1 mouse cellular context compared by ENCODE assay signal in genomic region chr1:177716448-177716847, GRCm38 (mm10).
TF ChIP-seq lines count a peak whose summit lies in the region.

No protein-coding gene starts in this region.

TF ChIP-seq in MEL, 35 proteins besides CTCF, POLR2A, EP300 and RAD21 (continued from another document):
- TF ChIP-seq BHLHE40 (IDR thresholded peaks at IDR 0.05; ENCODE audit: borderline replicate concordance, low read depth, low read length) (0 out of 2 replicates have a peak, but pooled peaks have one; percentile 30), MAX (IDR thresholded peaks at IDR 0.05; ENCODE audit: low read length) (peak; percentile 62), CHD1 (IDR thresholded peaks at IDR 0.05; ENCODE audit: low read depth, low read length) (no peak), UBTF (IDR thresholded peaks at IDR 0.05; ENCODE audit: borderline replicate concordance, insufficient read depth, low read depth, low read length) (no peak), ELF1 (IDR thresholded peaks at IDR 0.05; ENCODE audit: low read depth, low read length) (peak; percentile 56; the same call in 1 of the 2 replicates), NELFE (IDR thresholded peaks at IDR 0.05; ENCODE audit: low read depth, low read length) (peak; percentile 37; the same call in 1 of the 2 replicates), TBP (IDR thresholded peaks at IDR 0.05; ENCODE audit: low read depth, low read length) (peak; percentile 56; the same call in 1 of the 2 replicates), RCOR1 (IDR thresholded peaks at IDR 0.05; ENCODE audit: low read depth, low read length) (peak; percentile 63), USF2 (IDR thresholded peaks at IDR 0.05; ENCODE audit: borderline replicate concordance in 1 of 2, insufficient read depth in 1 of 2, low read depth in 1 of 2, low read length in 2 of 2) (no peak), ZKSCAN1 (IDR thresholded peaks at IDR 0.05; ENCODE audit: low read depth, low read length) (no peak), POLR2AphosphoS2 (IDR thresholded peaks at IDR 0.05; ENCODE audit: low read length) (no peak), MYB (IDR thresholded peaks at IDR 0.05; ENCODE audit: low read depth, low read length) (0 out of 2 replicates have a peak, but pooled peaks have one; percentile 24), GATA1 (IDR thresholded peaks at IDR 0.05; ENCODE audit: low read depth, low read length) (peak; percentile 61; the same call in 1 of the 2 replicates), ZNF384 (IDR thresholded peaks at IDR 0.05; ENCODE audit: low read depth, low read length) (no peak), MAFK (IDR thresholded peaks at IDR 0.05; ENCODE audit: borderline replicate concordance, low read depth, low read length) (no peak), JUND (IDR thresholded peaks at IDR 0.05; ENCODE audit: low read depth, low read length) (no peak), MAZ (IDR thresholded peaks at IDR 0.05; ENCODE audit: low read depth, low read length) (peak; percentile 57; the same call in 1 of the 2 replicates), HCFC1 (IDR thresholded peaks at IDR 0.05; ENCODE audit: low read depth, low read length) (peak; percentile 54; the same call in 1 of the 2 replicates), MYC (IDR thresholded peaks at IDR 0.05; ENCODE audit: low read depth, low read length) (no peak), KAT2A (conservative IDR thresholded peaks at IDR 0.05; ENCODE audit: low read depth, low read length) (peak; percentile 40; the same call in 1 of the 2 replicates), TAL1 (IDR thresholded peaks at IDR 0.05; ENCODE audit: low read length) (peak; percentile 47; the same call in 1 of the 2 replicates), SIN3A (IDR thresholded peaks at IDR 0.05; ENCODE audit: low read length) (peak; percentile 79), TCF12 (IDR thresholded peaks at IDR 0.05; ENCODE audit: low read depth, low read length) (peak; percentile 70; the same call in 1 of the 2 replicates)
